Mouse (Mus musculus): Measurements from ENCODE around the gene Nacc1. TPM values are rescaled to one million over a fixed set of nuclear protein-coding genes. Genes with fewer than 3 reads are reported as not detected.

The Nacc1 gene
- polyA plus RNA-seq, 1 experiment from 2014 or later, result 25.2 TPM

DNA sequence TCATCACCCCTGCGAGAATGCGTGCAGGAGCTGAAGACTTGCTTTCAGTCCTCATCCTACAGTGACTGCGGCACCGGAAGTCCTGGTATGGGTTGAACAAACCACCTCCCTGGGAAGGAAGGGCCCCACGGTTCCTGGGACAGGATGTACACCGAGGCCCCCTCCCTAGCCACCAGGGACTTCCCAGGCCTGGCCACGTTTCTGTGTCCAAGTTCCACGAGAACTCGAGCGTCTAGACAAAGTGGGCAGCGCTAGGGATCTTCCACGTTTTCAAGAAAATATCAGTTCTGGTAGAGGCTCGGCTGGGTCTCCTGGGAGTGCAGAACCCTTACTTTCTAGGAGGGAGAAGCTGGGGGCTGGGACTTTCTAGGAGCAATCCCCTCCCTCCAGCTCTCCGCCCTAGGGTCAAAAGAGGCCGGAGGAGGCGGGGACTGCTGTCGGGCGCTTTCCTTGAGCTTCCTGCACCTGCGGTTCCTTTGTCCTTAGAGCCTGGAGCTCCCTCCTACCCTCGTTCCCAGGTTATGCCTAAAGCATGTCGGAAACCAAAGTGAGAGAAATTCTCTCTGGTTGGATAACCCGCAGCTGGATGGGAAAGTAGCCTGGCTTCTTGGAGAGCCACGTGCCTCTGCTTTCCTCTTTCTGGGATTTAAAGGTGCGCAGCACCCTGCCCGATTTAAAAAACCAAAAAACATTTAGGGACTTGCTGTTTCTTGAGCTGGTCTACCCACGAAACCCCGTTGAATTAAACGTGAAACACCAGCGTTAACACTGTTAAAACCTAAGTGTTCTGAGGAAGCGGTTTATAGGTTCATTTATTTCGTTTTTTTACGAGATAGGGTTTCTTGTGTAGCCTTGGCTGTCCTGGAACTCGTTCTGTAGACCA lies 27.5 kb downstream of the Nacc1 start:
- H3K36me3 ChIP-seq (ENCODE audit: control insufficient read depth, insufficient read depth, low read length), result no peaks in the 10 kb centered on the region
- ATAC-seq (replicated peaks; ENCODE audit: low FRiP score) (no peak), DNase-seq (ENCODE audit: low spot score) (peak; percentile 76)
- H3K27me3 ChIP-seq (replicated peaks; ENCODE audit: control insufficient read depth, insufficient read depth, low read length), result no peaks in the 10 kb centered on the region
- H3K9ac ChIP-seq (ENCODE audit: low read depth, low read length), result peak overlapping the region; percentile 96
- peak overlapping the region; percentile 97 for H3K4me2 ChIP-seq
- H3K4me3 ChIP-seq (ENCODE audit: low read depth, low read length), result peak overlapping the region; percentile 87
- peaks cover 51% of the 10 kb centered on the region for H3K4me1 ChIP-seq (replicated peaks; ENCODE audit: control insufficient read depth, insufficient read depth, low read length)
- H3K27ac ChIP-seq (ENCODE audit: low read depth, low read length), result peak overlapping the region; percentile 95
- 2% methylated on average over 33 of the region's 33 CpGs for WGBS
- no peaks in the 10 kb centered on the region for H3K9me3 ChIP-seq (ENCODE audit: control insufficient read depth, low read length)

DNA sequence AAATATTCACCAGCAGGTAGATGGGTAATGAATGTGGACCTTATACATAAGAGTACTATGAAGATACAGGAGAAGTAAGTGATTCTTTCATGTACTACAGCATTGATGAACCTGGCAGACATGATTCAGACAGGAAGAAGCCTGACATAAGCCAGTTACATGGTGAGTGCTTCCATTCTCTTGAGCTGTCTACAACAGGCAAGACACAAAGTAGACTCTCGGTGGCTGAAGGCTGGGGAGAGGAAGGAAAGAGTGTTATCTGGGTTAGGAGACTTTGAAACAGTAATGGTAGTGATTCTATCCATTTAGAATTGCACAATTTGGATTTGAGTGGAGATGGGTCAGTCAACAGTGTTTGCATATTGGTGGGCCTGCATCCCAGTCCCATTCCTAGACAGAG lies 28.7 kb downstream of the Nacc1 start:
- Histone ChIP-seq H3K4me1 (replicated peaks; ENCODE audit: control insufficient read depth, insufficient read depth, low read length) (peaks cover 56% of the 10 kb centered on the region), H3K9me3 (ENCODE audit: control insufficient read depth, low read length) (no peaks in the 10 kb centered on the region), H3K9ac (ENCODE audit: low read depth, low read length) (no peak overlapping the region), H3K36me3 (ENCODE audit: control insufficient read depth, insufficient read depth, low read length) (no peaks in the 10 kb centered on the region), H3K4me2 (peak overlapping the region; percentile 97; the same call in 1 of the 2 replicates), H3K27ac (ENCODE audit: low read depth, low read length) (peak overlapping the region; percentile 95), H3K27me3 (replicated peaks; ENCODE audit: control insufficient read depth, insufficient read depth, low read length) (no peaks in the 10 kb centered on the region), H3K4me3 (ENCODE audit: low read depth, low read length) (no peak overlapping the region)
- DNase-seq (ENCODE audit: low spot score) (no peak), ATAC-seq (replicated peaks; ENCODE audit: low FRiP score) (no peak)
- 33% methylated on average over 1 of the region's 1 CpGs for WGBS

DNA sequence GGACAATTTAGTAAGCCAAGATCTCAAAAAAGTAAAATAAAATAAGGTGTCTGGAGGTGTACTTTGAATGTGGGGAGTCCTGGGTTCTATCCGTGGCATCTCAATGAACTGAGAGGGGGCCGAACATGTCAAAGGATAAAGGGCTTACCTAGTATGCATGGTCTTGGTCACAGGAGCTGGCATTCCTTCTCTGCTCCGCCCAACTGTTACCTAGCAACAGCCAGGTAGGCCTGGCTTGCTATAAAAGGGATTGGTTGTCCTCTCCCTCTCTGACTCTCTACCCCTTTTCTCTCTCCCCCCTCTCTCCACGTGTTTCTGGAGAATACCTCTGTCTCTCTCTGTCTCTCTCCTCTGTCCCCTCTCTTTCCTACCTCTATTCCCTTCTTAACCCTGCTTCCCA lies 30.0 kb downstream of the Nacc1 start:
- no peak overlapping the region for H3K9ac ChIP-seq (ENCODE audit: low read depth, low read length)
- peak overlapping the region; percentile 86 for H3K27ac ChIP-seq (ENCODE audit: low read depth, low read length)
- WGBS, result 51% methylated on average over 4 of the region's 4 CpGs

DNA sequence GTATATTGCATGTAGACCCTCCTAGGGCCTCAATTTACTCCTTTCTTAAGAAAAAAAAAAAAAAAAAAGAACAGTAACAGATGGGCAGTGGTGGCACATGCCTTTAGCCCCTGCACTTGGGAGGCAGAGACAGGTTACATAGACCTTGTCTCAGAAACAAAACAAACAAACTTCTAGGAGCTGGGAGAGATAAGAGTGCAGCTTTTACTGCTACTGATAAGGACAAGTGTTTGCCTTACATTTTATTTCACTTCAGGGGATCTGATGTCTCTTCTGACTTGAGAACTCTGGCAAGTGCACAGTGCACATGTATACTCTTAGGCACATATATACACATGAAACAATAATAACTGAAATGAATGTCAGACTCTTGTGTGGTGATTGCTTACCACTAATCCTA lies 30.5 kb downstream of the Nacc1 start:
- H3K4me3 ChIP-seq (ENCODE audit: low read depth, low read length), result peak overlapping the region; percentile 46; the same call in 1 of the 2 replicates
- H3K4me2 ChIP-seq, result peak overlapping the region; percentile 83
- no peaks in the 10 kb centered on the region for H3K36me3 ChIP-seq (ENCODE audit: control insufficient read depth, insufficient read depth, low read length)
- H3K27ac ChIP-seq (ENCODE audit: low read depth, low read length), result peak overlapping the region; percentile 86
- no peaks in the 10 kb centered on the region for H3K9me3 ChIP-seq (ENCODE audit: control insufficient read depth, low read length)
- H3K4me1 ChIP-seq (replicated peaks; ENCODE audit: control insufficient read depth, insufficient read depth, low read length), result peaks cover 54% of the 10 kb centered on the region
- DNase-seq (ENCODE audit: low spot score) (no peak), ATAC-seq (replicated peaks; ENCODE audit: low FRiP score) (no peak)
- H3K9ac ChIP-seq (ENCODE audit: low read depth, low read length), result peak overlapping the region; percentile 68
- H3K27me3 ChIP-seq (replicated peaks; ENCODE audit: control insufficient read depth, insufficient read depth, low read length), result no peaks in the 10 kb centered on the region

More for the DNA sequence above, 30.0 kb downstream of the Nacc1 start:
- Histone ChIP-seq H3K4me2 (peak overlapping the region; percentile 83), H3K36me3 (ENCODE audit: control insufficient read depth, insufficient read depth, low read length) (no peaks in the 10 kb centered on the region), H3K27me3 (replicated peaks; ENCODE audit: control insufficient read depth, insufficient read depth, low read length) (no peaks in the 10 kb centered on the region), H3K4me3 (ENCODE audit: low read depth, low read length) (no peak overlapping the region), H3K4me1 (replicated peaks; ENCODE audit: control insufficient read depth, insufficient read depth, low read length) (peaks cover 54% of the 10 kb centered on the region), H3K9me3 (ENCODE audit: control insufficient read depth, low read length) (no peaks in the 10 kb centered on the region)
- no peak for ATAC-seq (replicated peaks; ENCODE audit: low FRiP score)
- DNase-seq (ENCODE audit: low spot score), result no peak

DNA sequence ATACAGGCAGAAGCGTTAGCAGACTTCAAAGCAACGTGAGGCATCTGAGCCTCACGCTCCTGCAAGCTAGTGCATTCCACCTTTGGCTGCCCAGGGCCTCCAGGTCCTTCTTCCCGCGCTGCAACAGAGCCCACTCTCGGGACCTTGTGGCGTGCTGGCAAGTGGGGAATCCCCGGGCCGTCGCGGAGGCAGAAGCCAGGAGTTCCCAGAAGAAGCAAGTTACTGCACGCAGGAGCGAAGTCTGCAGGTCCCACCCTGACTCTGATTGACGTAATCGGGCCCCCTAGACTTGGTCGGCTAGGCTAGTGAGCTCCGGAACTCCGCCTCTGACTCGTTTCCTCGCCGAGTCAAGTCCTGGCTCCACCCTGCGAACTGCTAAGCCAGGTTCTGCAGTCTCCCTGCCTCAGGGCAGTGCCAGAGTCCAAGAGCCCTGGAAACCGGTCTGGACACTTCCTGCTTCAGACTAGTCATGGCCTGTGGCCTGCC lies 31.0 kb downstream of the Nacc1 start:
- peak overlapping the region; percentile 86 for H3K27ac ChIP-seq (ENCODE audit: low read depth, low read length)
- WGBS, result under 1% methylated on average over 23 of the region's 23 CpGs
- peaks cover 54% of the 10 kb centered on the region for H3K4me1 ChIP-seq (replicated peaks; ENCODE audit: control insufficient read depth, insufficient read depth, low read length)
- no peaks in the 10 kb centered on the region for H3K9me3 ChIP-seq (ENCODE audit: control insufficient read depth, low read length)
- ATAC-seq (replicated peaks; ENCODE audit: low FRiP score) (peak; percentile 73), DNase-seq (ENCODE audit: low spot score) (peak; percentile 80)
- peak overlapping the region; percentile 83 for H3K4me2 ChIP-seq
- H3K27me3 ChIP-seq (replicated peaks; ENCODE audit: control insufficient read depth, insufficient read depth, low read length), result no peaks in the 10 kb centered on the region
- H3K4me3 ChIP-seq (ENCODE audit: low read depth, low read length), result peak overlapping the region; percentile 46
- no peaks in the 10 kb centered on the region for H3K36me3 ChIP-seq (ENCODE audit: control insufficient read depth, insufficient read depth, low read length)
- peak overlapping the region; percentile 68 for H3K9ac ChIP-seq (ENCODE audit: low read depth, low read length)

DNA sequence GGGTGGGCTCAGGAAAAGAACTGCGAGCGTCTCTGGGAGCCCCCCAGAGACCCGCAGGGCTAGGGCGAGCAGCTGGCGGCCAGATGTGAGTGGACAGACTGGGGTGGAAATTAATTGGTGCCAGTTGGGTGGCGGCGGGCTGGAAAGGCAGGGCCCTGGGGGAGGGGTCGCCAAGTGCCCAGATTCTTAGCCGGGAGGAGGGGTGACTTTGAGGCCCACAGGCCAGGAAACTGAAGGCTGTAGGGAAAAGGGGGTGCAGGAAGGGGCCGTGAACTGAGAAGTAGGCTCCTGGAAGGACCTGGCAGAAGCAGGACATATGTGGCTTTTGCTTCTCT lies 31.5 kb downstream of the Nacc1 start:
- peak; percentile 71 for DNase-seq (ENCODE audit: low spot score)
- Histone ChIP-seq H3K27ac (ENCODE audit: low read depth, low read length) (peak overlapping the region; percentile 86), H3K4me3 (ENCODE audit: low read depth, low read length) (peak overlapping the region; percentile 46), H3K4me1 (replicated peaks; ENCODE audit: control insufficient read depth, insufficient read depth, low read length) (peaks cover 54% of the 10 kb centered on the region), H3K27me3 (replicated peaks; ENCODE audit: control insufficient read depth, insufficient read depth, low read length) (no peaks in the 10 kb centered on the region), H3K9ac (ENCODE audit: low read depth, low read length) (peak overlapping the region; percentile 68), H3K4me2 (peak overlapping the region; percentile 83), H3K36me3 (ENCODE audit: control insufficient read depth, insufficient read depth, low read length) (no peaks in the 10 kb centered on the region), H3K9me3 (ENCODE audit: control insufficient read depth, low read length) (no peaks in the 10 kb centered on the region)
- ATAC-seq (replicated peaks; ENCODE audit: low FRiP score), result no peak
- 4% methylated on average over 10 of the region's 10 CpGs for WGBS

DNA sequence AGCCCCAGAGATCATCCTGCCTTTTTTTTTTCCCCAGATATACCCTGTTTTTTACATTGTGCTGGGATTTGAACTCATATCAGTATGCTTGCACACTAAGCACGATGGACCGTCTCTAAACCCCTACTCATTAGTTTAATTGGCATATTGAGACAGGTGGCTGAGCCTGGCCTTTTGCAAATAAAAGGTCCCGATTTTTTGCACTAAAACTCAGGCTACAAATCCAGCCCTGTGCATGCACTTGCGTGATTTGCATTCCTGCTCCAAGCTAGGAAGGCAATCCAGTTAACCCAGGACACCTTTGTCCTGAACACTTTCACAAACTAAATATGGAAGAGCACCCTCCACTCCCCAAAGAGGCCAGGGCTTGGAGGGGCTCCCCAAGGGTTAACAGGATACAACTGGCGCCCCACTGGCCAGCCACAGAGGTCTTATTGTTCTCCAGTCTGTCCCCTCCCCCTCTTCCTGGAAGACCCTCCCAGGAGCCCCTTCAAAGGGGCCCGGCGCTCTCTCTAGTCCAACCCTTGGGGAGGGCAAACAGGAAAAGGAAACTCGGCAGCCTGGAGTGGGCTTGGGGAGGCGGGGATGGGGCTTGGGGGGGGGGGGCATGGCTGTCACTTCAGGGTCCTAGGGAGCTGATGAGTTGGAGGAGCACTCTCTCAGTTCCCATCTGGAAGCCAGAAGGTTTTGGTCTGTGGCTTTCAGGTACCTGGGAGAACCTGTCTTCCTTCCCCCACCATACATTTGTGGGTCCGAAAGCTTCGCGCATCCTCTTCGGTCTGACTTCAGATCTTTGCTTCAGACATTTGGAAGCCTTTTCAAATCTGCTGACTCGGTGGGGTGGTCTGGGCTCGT lies 32.1 kb downstream of the Nacc1 start:
- no peaks in the 10 kb centered on the region for H3K9me3 ChIP-seq (ENCODE audit: control insufficient read depth, low read length)
- H3K36me3 ChIP-seq (ENCODE audit: control insufficient read depth, insufficient read depth, low read length), result no peaks in the 10 kb centered on the region
- H3K27me3 ChIP-seq (replicated peaks; ENCODE audit: control insufficient read depth, insufficient read depth, low read length), result no peaks in the 10 kb centered on the region
- H3K4me2 ChIP-seq, result peak overlapping the region; percentile 83
- peaks cover 54% of the 10 kb centered on the region for H3K4me1 ChIP-seq (replicated peaks; ENCODE audit: control insufficient read depth, insufficient read depth, low read length)
- peak overlapping the region; percentile 68 for H3K9ac ChIP-seq (ENCODE audit: low read depth, low read length)
- peak overlapping the region; percentile 46 for H3K4me3 ChIP-seq (ENCODE audit: low read depth, low read length)
- 0 out of 2 replicates have a peak, but pooled peaks have one; percentile 7 for ATAC-seq (replicated peaks; ENCODE audit: low FRiP score)
- H3K27ac ChIP-seq (ENCODE audit: low read depth, low read length), result peak overlapping the region; percentile 86
- 9% methylated on average over 14 of the region's 15 CpGs for WGBS
- DNase-seq (ENCODE audit: low spot score), result peak; percentile 55

DNA sequence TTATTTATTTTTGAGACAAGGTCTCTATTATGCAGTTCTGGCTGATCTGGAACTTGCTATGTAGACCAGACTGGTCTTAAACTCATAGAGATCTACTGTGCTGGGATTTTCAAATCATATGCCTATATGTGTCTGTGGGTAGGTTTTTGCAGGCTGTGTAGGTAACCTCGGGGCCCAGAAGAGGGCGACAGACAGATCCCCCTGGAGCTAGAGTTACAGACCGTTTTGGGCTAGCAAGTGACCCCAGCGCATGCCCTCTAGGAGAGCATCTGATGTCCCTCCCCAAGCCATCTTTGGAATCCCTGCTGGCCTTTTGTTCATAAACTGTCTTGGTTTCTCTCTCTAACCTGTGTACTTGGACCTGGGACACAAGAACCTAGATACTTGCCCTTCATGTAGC lies 33.1 kb downstream of the Nacc1 start:
- WGBS, result 39% methylated on average over 4 of the region's 4 CpGs
- Histone ChIP-seq H3K4me1 (replicated peaks; ENCODE audit: control insufficient read depth, insufficient read depth, low read length) (peaks cover 50% of the 10 kb centered on the region), H3K36me3 (ENCODE audit: control insufficient read depth, insufficient read depth, low read length) (no peaks in the 10 kb centered on the region), H3K9me3 (ENCODE audit: control insufficient read depth, low read length) (no peaks in the 10 kb centered on the region), H3K9ac (ENCODE audit: low read depth, low read length) (no peak overlapping the region), H3K4me3 (ENCODE audit: low read depth, low read length) (no peak overlapping the region), H3K27ac (ENCODE audit: low read depth, low read length) (peak overlapping the region; percentile 86), H3K4me2 (no peak overlapping the region), H3K27me3 (replicated peaks; ENCODE audit: control insufficient read depth, insufficient read depth, low read length) (no peaks in the 10 kb centered on the region)
- DNase-seq (ENCODE audit: low spot score) (no peak), ATAC-seq (replicated peaks; ENCODE audit: low FRiP score) (no peak)
